ENCODE assay signal across 8 mouse cellular contexts in the genomic region with DNA sequence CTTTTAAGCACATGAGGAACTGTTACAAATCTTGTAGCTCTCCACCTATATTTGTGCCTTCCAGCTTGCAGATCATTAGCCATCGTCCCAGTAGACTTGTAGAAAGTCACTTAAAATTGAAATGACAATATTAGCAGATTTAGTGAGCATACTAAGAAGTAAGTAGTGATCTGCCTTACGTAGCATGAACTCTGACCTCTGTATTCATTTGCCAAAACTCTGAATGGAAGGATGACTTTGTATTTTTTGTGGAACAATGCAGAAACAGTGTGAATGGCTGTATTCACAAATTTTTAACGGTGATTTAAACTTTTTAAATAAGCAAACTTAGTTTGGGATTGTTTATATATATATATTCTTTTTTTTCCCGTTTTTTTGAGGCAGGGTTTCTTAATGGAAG. TPM values are rescaled to one million over a fixed set of nuclear protein-coding genes. Genes with fewer than 3 reads are reported as not detected.
DNase-seq lines count a peak whose midpoint lies in the region; ATAC-seq and TF ChIP-seq lines count a peak whose summit lies in the region.

No protein-coding gene starts in this region.

- peak overlapping the region; percentile 38 for H3K4me2 ChIP-seq in embryonic facial prominence, embryonic 15.5 days (replicated peaks)
- peak overlapping the region; percentile 52 for H3K4me2 ChIP-seq in neural tube, embryonic 15.5 days

- TF ChIP-seq CTCF in lung, adult 2 months (IDR thresholded peaks at IDR 0.05; ENCODE audit: insufficient read depth, low read length), result no peak

- no peaks in the 10 kb centered on the region for H3K36me3 ChIP-seq in embryonic facial prominence, embryonic 15.5 days
- peaks cover 31% of the 10 kb centered on the region for H3K36me3 ChIP-seq in limb, embryonic 10.5 days
- H3K36me3 ChIP-seq in neural tube, embryonic 15.5 days, result no peaks in the 10 kb centered on the region

- H3K9ac ChIP-seq in embryonic facial prominence, embryonic 15.5 days, result no peak overlapping the region
- no peak overlapping the region for H3K9ac ChIP-seq in neural tube, embryonic 15.5 days (replicated peaks)

- no peak for ATAC-seq in embryonic facial prominence, embryonic 15.5 days (ENCODE audit: insufficient number of reproducible peaks, low FRiP score, low TSS enrichment, low read depth)
- ATAC-seq in neural tube, embryonic 15.5 days (ENCODE audit: low FRiP score), result no peak

- 25% methylated on average over 4 of the region's 4 CpGs for WGBS in lung, adult 2 months
- 48% methylated on average over 4 of the region's 4 CpGs for WGBS in embryonic facial prominence, embryonic 15.5 days
- 64% methylated on average over 4 of the region's 4 CpGs for WGBS in limb, embryonic 10.5 days
- WGBS in neural tube, embryonic 15.5 days, result 25% methylated on average over 4 of the region's 4 CpGs

- DNase-seq in lung, adult 2 months, result no peak
- no peak for DNase-seq in lung, postnatal 4 days
- DNase-seq in limb, embryonic 10.5 days (ENCODE audit: low spot score), result no peak
- DNase-seq in layer of hippocampus, adult 18-20 months (ENCODE audit: low spot score in 2 of 2), result no peak
- no peak for DNase-seq in frontal cortex, postnatal 10 days (ENCODE audit: low spot score in 2 of 2)
- DNase-seq in gastrocnemius, postnatal 25 days, result no peak

- H3K9me3 ChIP-seq in embryonic facial prominence, embryonic 15.5 days (replicated peaks), result no peaks in the 10 kb centered on the region
- no peaks in the 10 kb centered on the region for H3K9me3 ChIP-seq in limb, embryonic 10.5 days (replicated peaks)
- no peaks in the 10 kb centered on the region for H3K9me3 ChIP-seq in neural tube, embryonic 15.5 days (replicated peaks)

- TF ChIP-seq POLR2A in lung, adult 2 months (IDR thresholded peaks at IDR 0.05; ENCODE audit: borderline replicate concordance, extremely low read depth, low read depth, low read length), result no peak

- H3K4me3 ChIP-seq in lung, adult 2 months (replicated peaks; ENCODE audit: extremely low read depth, low read depth, low read length), result peak overlapping the region; percentile 13
- peak overlapping the region; percentile 23 for H3K4me3 ChIP-seq in embryonic facial prominence, embryonic 15.5 days (replicated peaks)
- peak overlapping the region; percentile 94 for H3K4me3 ChIP-seq in limb, embryonic 10.5 days
- peak overlapping the region; percentile 21 for H3K4me3 ChIP-seq in neural tube, embryonic 15.5 days (replicated peaks)

- H3K27me3 ChIP-seq in embryonic facial prominence, embryonic 15.5 days, result no peaks in the 10 kb centered on the region
- no peaks in the 10 kb centered on the region for H3K27me3 ChIP-seq in limb, embryonic 10.5 days (ENCODE audit: low read depth, poor library complexity, severe bottlenecking)
- H3K27me3 ChIP-seq in neural tube, embryonic 15.5 days (replicated peaks), result no peaks in the 10 kb centered on the region

- no peak overlapping the region for H3K27ac ChIP-seq in embryonic facial prominence, embryonic 15.5 days (replicated peaks)
- H3K27ac ChIP-seq in limb, embryonic 10.5 days, result no peak overlapping the region
- H3K27ac ChIP-seq in neural tube, embryonic 15.5 days (replicated peaks), result no peak overlapping the region

- peaks cover 4% of the 10 kb centered on the region; the same call in 1 of the 2 replicates for H3K4me1 ChIP-seq in lung, adult 2 months (ENCODE audit: control insufficient read depth, insufficient read depth, low read length)
- H3K4me1 ChIP-seq in embryonic facial prominence, embryonic 15.5 days, result peaks cover 9% of the 10 kb centered on the region
- peaks cover 23% of the 10 kb centered on the region for H3K4me1 ChIP-seq in limb, embryonic 10.5 days
- peaks cover 21% of the 10 kb centered on the region for H3K4me1 ChIP-seq in neural tube, embryonic 15.5 days

RNA-seq across cellular contexts. Expression of gene Ube2k, which starts 1.8 kb away (rescaled TPM):
- polyA plus RNA-seq in lung, adult 2 months (2012; rRNA removed), result 12.3 and 15.1 TPM in 2 replicates
- polyA plus RNA-seq in embryonic facial prominence, embryonic 15.5 days (2015; fragmentation: Nextera tagmentation; extraction: Ambion mirVana), result 172 and 181 TPM in 2 replicates
- 218 and 228 TPM in 2 replicates for polyA plus RNA-seq in limb, embryonic 10.5 days (2016; fragmentation: Nextera tagmentation; extraction: Ambion mirVana)
- polyA plus RNA-seq in neural tube, embryonic 15.5 days (2015; fragmentation: Nextera tagmentation; extraction: Ambion mirVana), result 200 and 217 TPM in 2 replicates
- total RNA-seq in layer of hippocampus, adult 18-20 months (2021), result 100 to 1,000 TPM; 120 to 128 TPM
- 10 to 100 TPM; 59.0 to 60.3 TPM for total RNA-seq in gastrocnemius, postnatal 25 days (2021)

RNA-seq across cellular contexts. Expression of gene Smim14, which starts 1.8 kb away (rescaled TPM):
- polyA plus RNA-seq in lung, adult 2 months (2012; rRNA removed), result 137 and 157 TPM in 2 replicates
- polyA plus RNA-seq in embryonic facial prominence, embryonic 15.5 days (2015; fragmentation: Nextera tagmentation; extraction: Ambion mirVana), result 142 and 154 TPM in 2 replicates
- 44.1 and 67.0 TPM in 2 replicates for polyA plus RNA-seq in limb, embryonic 10.5 days (2016; fragmentation: Nextera tagmentation; extraction: Ambion mirVana)
- 187 and 197 TPM in 2 replicates for polyA plus RNA-seq in neural tube, embryonic 15.5 days (2015; fragmentation: Nextera tagmentation; extraction: Ambion mirVana)
- total RNA-seq in layer of hippocampus, adult 18-20 months (2021), result 100 to 1,000 TPM; 160 to 166 TPM
- 10 to 100 TPM; 33.5 to 34.6 TPM for total RNA-seq in gastrocnemius, postnatal 25 days (2021)

RNA-seq across cellular contexts. Expression of gene Gm43552, which starts 46.2 kb away (rescaled TPM):
- not detected in 2 replicates for polyA plus RNA-seq in lung, adult 2 months (2012; rRNA removed)
- 1.4 TPM in 1 of 2 replicates, not detected in the other for polyA plus RNA-seq in embryonic facial prominence, embryonic 15.5 days (2015; fragmentation: Nextera tagmentation; extraction: Ambion mirVana)
- not detected in 2 replicates for polyA plus RNA-seq in limb, embryonic 10.5 days (2016; fragmentation: Nextera tagmentation; extraction: Ambion mirVana)
- polyA plus RNA-seq in neural tube, embryonic 15.5 days (2015; fragmentation: Nextera tagmentation; extraction: Ambion mirVana), result 1.1 TPM in 1 of 2 replicates, not detected in the other
- total RNA-seq in layer of hippocampus, adult 18-20 months (2021), result not detected
- total RNA-seq in gastrocnemius, postnatal 25 days (2021), result 1 to 10 TPM in 1 of 2 experiments, not detected in 1; 2.6 TPM

Comparison
In these comparisons a context has a peak if more than half of its experiments do, and no peak if none do; other contexts are left out.
1. H3K4me3 ChIP-seq: peak in every context shown above with its lines; median percentile 94 in limb, embryonic 10.5 days; 23 in embryonic facial prominence, embryonic 15.5 days; 21 in neural tube, embryonic 15.5 days; 13 in lung, adult 2 months.
2. RNA of gene Ube2k, which starts 1.8 kb away (polyA plus RNA-seq): 218 to 228 TPM in limb, embryonic 10.5 days, 200 to 217 TPM in neural tube, embryonic 15.5 days and 172 to 181 TPM in embryonic facial prominence, embryonic 15.5 days; 12.3 to 15.1 TPM in lung, adult 2 months; every median in the first group is over 10 times any median in the second.